Mouse (Mus musculus) c-Kit-positive CD71-positive TER-119-negative erythroid progenitor cells, embryonic 14.5 days (primary cell): ENCODE measurements around the gene 4930503B20Rik.

Source experiments
- DNase-seq: peaks from one replicate; pipeline ENCODE4 v3.0.0-alpha.2; 2013; ENCODE audit warnings: low read depth

Gene 4930503B20Rik

DNA sequence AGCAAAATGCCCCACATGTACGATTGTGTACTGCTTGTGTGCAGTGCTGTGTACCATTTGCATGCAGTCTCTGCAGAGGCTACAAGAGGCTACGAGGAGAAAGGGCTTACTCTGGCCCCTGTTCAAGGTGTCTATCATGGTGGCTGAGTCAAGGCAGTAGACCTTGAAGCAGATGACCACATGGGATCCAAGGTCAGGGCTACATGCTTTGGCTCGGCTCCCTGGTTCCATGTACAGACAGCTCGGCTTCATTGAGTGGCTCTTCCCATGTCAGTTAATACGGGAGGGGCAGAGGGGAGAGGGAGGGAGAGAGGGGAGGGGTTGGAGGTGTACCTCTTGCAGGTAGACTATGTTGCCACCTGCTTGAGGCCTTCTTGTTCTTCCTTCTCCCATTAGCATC is 1.3 kb upstream of the 4930503B20Rik start:
- no peak for DNase-seq

GRCm38 (mm10) chr3:146650716-146651115 is 401 bp downstream of the 4930503B20Rik start:
- DNase-seq = no peak

- DNase-seq = no peak
Measured at GRCm38 (mm10) chr3:146649311-146649894, 1.7 kb downstream of the 4930503B20Rik start.

- DNase-seq = no peak
Measured at GRCm38 (mm10) chr3:146641818-146642427, 9.2 kb downstream of the 4930503B20Rik start.

- no peak for DNase-seq
Measured at GRCm38 (mm10) chr3:146632506-146632905, 18.6 kb downstream of the 4930503B20Rik start.

- no peak for DNase-seq
Measured at GRCm38 (mm10) chr3:146628227-146628982, 22.7 kb downstream of the 4930503B20Rik start.

- no peak for DNase-seq
Measured at GRCm38 (mm10) chr3:146625766-146626165, 25.4 kb downstream of the 4930503B20Rik start.

DNA sequence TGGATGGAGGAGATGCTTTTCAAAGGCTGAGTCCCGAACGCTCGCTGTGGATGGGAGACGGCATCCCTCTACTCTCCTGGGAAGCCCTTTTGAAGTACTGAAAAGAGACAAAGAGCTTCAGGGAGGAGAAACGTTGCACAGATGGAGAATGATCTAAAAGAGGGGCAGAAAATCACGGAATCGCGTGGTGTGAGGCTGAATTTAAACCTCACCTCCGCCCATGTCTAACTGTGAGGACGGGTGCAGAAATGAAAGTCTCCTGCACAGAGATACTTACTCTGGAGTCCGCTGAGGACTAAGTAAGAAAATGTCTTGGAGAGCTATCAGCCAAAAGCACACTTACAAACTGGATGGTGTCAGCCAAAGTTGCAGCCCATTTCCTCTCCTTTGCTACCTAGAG is 29.2 kb downstream of the 4930503B20Rik start:
- no peak for DNase-seq

DNA sequence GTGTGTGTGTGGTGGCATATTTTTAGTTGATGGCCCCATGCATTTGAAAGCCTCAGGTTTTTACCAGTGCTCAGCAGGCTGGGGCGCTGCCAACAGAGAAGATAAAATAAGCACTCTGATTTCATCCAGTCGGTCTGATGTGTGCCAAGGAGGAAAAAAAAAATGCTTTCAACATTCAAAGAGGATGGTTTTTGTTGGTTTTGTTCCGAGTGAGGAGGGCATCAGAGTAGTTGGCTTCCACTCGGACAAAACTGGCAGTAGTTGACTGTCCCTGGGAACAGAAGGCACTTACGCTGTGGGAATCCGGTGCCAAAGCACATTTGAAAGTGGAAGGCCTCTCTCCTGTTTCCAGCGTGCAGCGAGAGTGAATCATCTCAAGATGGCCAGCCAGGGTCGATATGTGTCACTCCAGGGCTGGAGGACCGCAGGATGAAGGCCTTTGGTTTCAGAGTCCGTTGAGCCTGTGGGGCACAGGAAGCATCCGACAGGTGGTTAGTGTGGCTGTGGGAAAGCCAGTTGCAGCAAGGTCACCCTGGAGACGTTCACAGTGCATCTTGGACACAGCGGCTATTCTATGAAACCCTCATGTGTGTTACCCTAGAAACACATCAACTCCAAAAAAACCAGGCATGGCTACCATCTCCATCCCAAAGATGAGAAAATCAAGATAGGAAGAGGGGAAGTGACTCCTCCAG is 30.4 kb downstream of the 4930503B20Rik start:
- no peak for DNase-seq

DNA sequence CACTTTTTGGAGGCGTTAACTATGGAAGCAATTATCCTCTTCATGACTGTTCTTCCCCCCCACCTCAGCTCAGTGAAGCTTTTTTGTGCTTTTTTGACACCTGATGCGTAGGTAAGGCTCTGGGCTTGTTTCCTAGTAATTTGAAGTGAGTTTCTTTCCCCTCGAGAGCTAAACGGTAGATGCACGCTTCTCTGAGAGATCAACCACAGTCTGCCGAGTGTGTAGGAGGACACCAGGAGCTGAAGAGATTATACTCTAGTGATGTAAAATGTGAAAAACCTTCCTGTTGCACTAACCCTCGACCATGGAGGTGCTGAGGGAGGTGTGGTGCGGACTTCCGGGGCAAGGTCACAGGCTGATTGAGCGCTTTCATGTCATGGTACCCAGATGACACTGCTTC is 31.0 kb downstream of the 4930503B20Rik start:
- no peak for DNase-seq

DNA sequence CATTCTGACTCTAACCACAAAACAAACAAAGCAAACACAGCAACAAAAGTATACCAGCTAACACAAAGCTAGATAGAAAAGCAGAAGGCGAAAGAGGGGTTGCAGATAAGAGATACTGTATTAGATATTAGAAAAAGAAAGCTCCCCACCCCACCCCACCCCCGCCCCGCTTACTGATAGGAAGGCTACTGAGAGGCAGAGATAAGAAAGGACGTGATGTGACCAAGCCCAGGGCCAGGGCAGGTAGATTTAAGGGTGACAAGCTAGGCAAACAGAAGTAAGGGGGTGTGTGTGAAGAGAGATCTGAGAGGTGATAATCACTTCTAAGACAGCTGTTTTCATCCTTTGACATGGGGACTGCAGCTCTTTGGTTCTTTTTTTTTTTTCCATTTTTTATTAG is 32.8 kb downstream of the 4930503B20Rik start:
- DNase-seq = no peak

- no peak for DNase-seq
Measured at GRCm38 (mm10) chr3:146617946-146618345, 33.2 kb downstream of the 4930503B20Rik start.

DNA sequence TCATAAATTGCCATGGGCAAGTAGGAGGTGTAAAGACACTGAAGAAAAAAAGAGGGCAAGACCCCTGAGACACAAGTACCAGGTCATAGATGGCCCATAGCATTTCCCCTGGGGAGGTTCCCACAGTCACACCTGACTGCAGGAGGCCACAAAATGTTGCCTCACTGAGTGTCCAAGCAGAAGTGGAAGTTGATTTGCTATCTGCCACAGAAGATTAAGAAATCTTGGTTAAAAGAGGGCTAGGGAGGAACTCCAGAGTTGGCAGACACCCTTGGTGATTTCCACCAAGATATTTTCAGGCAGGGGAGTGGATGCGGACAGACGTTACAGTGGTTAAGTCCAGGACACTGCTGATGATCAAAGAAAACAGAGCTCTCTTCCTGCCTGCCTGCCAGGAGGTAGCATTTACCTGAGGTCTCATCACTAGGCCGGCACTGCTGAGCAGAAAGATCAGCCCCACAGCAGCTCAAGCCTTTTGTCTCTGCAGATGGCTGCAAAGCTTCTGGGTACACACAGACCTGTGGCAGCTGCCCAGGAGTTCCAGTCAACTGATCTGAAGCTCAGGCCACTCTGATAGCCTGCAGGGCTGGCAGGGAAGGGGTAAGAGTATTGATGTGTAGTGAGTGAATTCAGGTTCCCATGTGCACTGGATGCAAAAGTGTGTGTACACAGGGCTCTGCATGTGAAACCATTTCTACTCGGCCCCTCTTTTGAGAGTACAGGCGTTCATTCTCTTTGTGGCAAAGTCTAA is 34.4 kb downstream of the 4930503B20Rik start:
- no peak for DNase-seq

DNA sequence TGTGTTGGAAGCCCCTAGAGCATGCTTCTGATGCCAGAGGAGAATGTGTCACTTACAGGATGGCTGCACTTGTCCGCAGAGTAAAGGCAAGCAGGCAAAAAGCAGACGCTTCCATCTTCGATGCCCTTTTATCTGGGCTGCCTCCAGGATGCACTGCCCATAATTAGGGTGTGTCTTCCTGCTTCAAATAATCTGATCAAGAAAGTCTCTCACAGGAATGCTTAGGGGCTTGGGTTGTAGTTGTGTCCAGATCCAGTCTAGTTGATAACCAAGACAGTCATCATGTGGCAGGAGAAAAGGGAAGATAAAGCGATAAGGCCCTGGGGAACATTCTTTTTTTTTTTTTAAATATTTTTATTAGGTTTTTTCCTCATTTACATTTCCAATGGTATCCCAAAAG is 35.6 kb downstream of the 4930503B20Rik start, which contains the start of gene Dnase2b:
Gene Dnase2b, minus strand, starts transcription at position 101 of the 400 bp plus-strand sequence.
- DNase-seq = no peak

DNA sequence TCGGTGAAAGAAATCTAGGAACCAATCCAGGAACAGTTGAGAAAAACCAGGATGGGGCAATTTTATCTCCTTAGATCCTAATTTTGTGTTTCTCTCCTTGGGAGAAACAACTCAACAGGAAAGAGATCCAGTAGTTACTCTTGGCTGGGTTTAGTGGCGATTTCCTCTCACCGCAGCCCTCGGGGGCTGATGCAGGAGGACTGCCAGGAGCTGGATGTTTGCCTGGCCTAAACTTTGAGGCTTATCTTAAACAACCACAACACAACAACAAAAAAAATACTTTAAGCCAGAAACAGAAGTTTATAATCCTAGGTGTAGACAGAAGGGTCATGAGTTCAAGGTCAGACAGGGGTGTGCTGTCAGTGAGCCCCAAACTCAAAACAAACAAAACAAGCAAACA is 39.3 kb downstream of the 4930503B20Rik start:
- DNase-seq = no peak

DNA sequence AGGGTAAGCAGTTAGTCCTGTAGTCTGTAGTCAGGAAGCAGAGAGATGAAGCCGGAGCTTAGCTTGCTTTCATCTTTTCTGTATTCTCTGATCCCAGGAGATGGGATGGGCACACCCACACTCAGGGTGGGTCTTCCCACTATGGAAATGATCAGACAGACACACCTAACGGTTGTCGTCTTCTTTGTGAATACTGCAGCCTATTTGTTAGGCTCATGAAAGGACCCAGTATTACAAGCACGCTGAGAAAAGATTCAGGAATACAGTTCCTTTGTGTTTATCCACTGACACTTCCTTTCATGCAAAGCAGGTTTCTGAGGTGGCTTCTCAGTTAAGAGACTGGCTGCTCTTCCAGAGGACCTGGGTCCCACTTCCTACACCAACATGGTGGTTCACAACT is 39.9 kb downstream of the 4930503B20Rik start:
- DNase-seq = no peak

DNA sequence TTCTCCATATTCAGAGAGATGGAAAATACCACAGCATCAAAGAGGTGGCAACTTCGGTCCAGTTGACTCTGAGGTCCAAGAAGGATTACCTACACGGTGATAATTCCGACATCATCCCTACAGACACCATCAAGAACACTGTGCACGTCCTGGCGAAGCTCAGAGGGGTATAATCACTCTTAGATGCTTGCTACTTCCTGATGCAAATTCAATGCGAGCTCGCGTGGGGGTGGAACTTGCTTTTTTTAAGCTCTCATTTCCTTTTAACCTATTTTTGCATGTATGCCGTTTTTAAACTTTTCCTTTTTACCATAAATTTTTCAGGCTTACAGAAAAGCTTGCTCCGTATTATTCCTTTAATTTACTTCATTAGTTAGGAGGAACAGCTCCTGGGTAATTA is 40.8 kb downstream of the 4930503B20Rik start:
- DNase-seq = no peak

GRCm38 (mm10) chr3:146607368-146607767 is 43.7 kb downstream of the 4930503B20Rik start:
- no peak for DNase-seq

DNA sequence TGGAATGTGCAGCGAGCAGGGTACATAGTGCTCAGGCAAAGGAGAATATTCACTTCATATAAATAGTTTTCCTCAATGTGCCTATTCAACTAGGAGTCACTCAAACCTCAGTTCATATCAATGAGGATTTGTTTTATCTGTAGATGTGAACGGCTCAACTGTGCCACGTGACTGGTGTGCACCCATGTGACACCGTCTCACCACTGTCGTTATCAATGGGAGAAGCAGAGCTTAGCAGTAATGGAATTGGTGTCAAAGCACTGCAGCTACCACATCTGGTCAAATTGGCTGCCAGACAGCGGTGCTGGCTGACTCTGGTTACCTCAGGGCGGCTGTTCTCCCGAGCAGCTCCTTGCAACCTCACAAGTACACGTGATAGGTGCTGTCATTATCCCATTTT is 46.5 kb downstream of the 4930503B20Rik start:
- DNase-seq = no peak

- DNase-seq = no peak
Measured at GRCm38 (mm10) chr3:146602531-146602930, 48.6 kb downstream of the 4930503B20Rik start.

GRCm38 (mm10) chr3:146601205-146601604 is 49.9 kb downstream of the 4930503B20Rik start:
- DNase-seq = peak; percentile 15
